Mouse (Mus musculus): ENCODE data around the gene Hoxa3.
A peak's percentile ranks its signal among the peaks of the same experiment; 100 is the strongest.

The Hoxa3 gene

DNA sequence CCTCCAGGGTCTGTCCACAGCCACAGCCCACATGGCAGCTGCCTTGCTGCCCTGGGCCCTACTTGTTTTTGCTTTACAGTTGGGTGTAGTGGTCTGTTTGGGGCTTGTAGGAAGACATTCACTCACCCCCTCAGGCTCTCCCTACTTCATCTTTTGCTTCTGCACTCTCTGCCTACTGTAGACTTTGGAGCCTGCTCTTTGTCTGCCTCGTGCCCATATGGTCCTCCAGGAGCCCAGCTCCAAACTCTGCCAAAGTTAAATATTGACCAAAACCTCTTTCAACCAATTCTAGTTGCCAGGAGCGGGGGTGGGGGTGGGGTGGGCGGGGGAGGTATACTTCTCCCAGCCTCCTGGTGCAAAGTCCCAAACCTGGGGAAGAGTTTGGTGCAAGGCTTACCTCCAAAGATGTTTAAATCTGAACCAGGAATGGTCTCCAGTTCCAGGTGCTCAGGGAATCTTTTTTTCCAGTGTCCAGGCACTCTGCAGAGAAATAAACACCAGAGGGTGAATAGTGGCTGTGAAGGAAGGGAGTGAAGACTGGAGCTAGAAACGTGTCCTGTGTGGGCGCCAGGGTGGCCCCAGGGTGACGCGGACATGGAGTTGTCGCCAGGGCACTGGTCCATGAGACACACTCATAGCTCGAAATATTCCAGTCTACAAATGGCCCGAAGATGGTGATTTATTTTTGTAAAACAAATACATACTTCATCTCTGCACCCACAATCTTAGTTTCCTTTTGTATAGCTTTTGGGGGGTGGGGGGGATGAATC lies 29.6 kb downstream of the Hoxa3 start:
- peak; percentile 75 for DNase-seq (ENCODE audit: low spot score)

DNA sequence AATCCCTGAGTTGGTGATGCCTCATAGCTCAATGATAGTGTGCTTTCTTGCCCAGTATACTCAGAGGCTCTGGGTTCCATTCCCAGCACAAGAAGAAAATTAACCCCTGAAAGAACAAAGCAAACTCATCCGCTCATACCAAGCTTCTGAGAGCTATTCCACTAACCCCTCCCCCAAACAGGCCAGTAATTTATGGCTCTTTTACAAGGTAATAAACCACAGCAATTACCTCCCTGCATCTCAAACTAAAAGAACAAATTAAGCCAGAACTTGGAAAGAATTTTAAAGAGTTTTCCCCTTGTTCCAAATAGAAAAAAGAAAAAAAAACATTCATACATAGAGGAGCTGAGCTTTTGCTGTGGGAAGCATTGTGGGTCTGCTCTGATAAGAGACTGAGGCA lies 30.3 kb downstream of the Hoxa3 start:
- no peak for DNase-seq (ENCODE audit: low spot score)

DNA sequence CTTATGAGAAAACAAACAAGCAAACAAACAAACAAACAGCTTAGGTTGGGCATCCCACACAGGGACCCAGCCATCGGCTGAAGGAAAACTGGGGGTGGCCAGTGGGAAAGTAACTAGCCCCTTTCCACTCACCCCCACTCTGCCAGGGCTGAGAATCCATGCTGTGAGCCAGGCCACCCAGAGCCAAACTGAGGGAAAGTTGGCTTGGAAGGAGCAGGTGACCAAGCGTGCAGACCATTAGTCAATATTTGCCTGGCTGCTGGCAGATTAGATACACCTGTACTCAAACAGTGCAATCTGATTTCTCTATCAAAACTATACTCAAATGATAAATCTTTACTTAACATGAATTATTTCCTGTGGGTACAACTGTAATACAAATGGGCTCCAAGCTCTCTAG lies 31.1 kb downstream of the Hoxa3 start:
- no peak for DNase-seq (ENCODE audit: low spot score)

DNA sequence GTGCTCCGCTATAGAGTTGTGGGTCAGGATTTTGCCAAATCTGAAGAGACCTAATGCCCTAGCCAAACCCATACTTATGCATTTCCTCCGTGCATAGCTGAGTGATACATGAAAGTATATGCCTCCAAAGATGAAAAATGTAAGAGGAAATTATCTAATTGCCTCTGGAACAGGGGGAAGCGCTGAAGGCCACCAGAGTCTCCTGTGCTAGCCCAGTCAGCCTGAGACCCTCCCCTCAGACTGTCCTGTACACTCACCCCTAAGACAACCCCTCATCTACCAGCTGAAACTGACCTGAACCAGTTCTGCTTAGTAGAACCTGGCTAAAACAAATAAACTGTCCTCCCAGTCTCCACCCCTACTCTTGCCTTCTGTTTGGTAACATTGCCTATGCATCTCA lies 32.4 kb downstream of the Hoxa3 start:
- DNase-seq (ENCODE audit: low spot score): no peak

DNA sequence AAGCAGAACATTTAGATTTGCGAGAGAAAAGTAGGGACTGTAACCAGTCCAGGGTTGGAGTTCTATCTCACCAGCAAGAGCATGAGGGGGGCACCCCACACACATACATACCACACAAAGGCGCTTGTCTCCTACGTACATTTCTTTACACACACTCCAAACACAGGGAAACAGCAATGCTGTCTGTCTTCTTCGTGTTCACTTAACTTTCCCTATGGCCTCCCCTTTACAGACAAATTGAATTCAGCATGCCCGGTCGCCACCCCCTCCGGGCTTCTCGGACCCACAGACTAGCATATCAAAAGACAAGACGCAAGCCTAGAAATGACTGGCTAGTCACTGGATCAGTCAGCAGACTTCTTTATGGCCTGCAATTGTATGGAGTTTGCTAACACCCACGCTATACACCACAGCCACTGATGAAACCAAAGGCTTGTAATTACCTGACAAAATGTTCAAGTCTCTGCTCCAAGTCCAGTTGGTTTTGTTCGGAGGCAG lies 32.9 kb downstream of the Hoxa3 start:
- DNase-seq (ENCODE audit: low spot score): no peak

DNA sequence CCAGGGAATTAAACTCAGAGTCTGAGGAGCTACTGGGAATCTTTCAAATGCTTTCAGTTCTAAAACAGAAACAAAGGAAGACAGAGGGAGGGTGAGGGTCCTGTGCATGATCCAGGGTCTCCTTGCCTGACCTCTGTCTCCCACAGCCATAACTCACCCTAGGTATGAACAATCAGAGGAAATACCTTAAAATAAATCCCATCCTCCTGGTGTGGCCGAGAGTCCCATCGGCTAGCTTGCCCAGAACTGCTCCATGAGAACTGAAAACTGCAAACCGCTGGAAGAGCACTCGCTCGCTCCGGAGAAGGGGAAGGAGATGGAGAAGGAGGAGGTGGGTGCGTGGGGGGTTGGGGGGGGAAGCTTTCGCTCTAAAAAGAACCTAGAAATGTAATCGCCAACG lies 33.4 kb downstream of the Hoxa3 start:
- no peak for DNase-seq (ENCODE audit: low spot score)

DNA sequence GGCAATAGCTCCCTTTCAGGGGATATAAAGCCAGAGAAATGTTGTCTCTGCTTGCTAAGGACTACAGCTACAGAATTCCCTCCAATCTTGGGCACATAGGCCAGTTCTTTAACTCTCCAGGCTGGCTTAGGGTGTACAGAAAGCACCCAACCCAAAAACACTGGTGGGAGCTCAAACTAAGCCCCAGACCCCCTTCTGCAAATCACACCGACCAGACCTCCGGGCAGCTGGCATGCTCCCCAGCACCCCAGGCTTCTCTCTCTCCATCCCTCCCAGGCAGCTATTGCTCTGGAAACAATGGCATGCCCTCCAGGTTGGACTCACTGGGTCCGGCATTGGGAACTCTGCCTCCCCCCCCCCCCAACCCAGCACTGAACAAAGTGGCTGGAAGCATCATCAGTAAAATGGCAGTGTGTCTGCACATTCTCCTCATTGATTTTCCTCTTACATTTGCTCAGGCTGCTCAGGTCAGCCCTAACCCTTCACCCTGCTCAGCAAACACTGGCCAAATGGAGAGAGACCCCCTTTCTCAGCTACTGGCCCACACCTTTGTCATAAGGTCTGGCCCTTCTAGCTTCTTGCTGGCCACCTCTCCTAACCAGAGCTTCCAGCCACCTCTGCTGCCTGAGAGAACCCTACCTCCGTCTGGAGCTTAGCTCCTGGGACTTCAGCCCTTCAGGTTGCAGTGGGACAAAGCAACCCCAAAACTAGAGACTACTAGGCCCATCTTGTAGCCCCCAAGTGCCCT lies 34.0 kb downstream of the Hoxa3 start:
- DNase-seq (ENCODE audit: low spot score): no peak

DNA sequence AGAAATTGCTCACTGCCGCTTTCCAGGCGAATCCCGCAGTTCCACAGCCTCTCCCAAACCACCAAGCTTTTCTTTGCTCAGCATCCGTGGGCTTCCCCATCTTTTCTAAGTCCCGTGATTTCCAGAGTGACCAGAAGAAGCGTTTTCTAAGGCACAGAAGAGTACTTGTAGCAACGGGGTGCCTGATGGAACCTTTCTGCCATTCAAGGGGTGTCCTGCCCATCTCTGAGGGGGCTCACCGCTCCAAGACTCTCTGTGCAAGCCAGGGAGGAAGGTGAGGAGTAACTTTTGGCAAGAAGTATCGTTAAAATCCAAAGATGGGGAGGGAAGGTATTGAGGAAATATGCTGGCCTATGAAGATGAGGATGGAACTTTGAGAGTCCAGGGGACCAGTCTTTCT lies 35.3 kb downstream of the Hoxa3 start:
- DNase-seq (ENCODE audit: low spot score): no peak

DNA sequence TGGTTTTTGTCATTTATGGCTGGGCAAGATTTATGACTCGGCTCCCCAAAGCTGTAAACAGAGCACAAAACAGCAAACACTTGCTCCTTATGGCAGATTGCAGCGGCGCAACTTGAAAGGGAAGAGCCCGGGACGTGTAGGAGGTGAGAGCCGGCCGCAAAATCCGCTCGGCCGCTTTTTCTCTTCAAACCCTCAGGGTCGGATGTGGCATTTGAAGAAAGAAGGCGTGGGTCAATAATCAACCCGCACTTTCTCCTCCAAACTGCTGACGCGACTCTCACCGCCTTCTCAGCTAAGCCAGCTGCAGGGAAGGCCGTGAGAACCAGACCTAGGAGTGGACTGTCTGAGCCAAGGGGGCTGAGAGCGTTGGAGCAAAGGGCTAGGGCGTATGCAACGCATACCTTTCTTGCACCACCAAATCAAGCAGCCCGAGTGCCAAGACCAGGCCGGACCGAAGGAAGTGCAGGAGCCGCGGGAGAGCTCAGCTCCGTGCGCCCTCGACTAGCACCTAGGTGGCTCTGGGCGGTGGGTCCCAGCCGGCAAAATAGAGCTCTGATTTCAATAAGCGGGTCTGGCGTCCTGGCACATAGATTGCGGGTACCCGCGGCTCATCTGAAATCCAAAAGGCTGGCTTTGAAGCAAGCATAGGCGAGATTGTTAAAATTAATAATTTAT lies 35.9 kb downstream of the Hoxa3 start, which contains the start of gene 5730596B20Rik:
Gene 5730596B20Rik (plus strand): TSS at position 438 of the 675 bp plus-strand sequence.
- DNase-seq (ENCODE audit: low spot score): peak; percentile 78

DNA sequence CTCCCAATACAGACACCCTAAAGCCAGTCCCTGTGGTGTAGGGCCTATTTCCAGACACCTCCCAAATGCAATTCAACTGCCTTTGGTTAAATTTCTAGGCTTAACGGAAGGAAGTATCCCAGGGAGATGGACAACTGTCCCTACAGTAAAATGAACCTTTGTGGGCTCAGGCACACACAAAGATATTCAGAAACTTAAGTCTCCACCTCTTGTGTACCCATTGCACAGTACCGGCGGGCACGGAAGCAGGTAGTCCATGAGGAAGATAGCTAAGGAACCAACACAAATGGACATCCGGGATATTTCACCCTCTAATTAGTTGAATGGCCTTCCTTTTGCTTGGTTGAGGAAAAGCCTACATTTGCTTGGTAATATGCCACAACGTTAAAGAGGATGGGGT lies 36.7 kb downstream of the Hoxa3 start:
- no peak for DNase-seq (ENCODE audit: low spot score)

DNA sequence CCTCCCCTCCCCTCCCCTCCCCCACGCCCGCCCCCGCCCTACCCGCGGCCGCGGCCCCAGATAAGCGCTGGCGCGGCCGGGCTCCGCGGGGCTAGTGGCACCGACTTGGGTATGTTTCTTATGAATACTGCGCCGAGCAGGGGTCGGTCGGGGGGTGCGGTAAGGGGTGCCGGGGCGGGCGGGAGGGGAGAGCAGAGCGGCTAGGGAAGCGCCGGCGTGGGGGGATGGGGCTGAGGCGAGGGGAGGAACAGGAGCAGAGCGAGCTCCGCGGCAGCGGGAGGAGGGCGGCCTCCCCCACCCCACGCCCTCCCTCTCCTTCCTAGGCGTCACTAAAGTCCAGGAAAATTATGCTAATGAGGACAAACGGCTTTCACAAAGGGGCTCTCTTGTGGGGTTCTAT lies 37.3 kb downstream of the Hoxa3 start:
- no peak for DNase-seq (ENCODE audit: low spot score)

DNA sequence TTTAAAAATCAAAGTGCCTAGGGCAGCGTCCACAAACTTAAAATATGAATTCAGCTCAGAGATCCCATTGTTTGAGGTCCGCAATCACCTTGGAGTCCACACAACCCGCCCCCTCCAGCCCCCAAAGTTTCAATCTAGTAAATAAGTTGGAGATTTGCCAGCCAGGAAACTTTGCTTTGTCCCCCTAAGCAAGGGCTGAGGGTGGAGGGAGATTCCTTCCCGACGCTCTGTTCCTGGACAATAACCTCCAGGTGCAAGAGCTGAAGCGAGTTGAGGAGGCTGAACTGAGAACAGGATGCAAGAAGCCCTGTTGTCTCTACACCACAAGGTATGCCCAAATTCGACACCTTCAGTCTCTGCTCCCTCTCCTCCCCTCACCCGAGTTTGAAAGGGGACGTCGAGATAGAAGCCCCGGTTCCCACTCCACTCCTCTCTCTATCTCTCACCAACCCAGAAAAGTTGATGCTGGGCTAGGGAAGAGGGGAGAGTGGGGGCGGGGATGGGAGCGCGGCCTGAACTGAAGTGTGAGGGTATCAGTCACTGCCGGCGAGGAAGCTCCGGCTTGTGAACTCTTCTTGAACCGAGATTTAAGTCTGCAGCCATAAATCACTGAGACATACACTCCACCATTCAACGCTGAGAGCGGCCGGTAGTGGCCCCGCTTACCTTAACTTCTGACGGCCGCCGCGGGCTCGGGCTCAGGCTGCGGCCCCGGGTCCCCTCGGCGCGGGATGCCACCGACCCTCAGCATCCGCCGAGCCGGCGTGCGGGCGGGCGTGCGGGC lies 38.0 kb downstream of the Hoxa3 start:
- peak; percentile 74 for DNase-seq (ENCODE audit: low spot score)

DNA sequence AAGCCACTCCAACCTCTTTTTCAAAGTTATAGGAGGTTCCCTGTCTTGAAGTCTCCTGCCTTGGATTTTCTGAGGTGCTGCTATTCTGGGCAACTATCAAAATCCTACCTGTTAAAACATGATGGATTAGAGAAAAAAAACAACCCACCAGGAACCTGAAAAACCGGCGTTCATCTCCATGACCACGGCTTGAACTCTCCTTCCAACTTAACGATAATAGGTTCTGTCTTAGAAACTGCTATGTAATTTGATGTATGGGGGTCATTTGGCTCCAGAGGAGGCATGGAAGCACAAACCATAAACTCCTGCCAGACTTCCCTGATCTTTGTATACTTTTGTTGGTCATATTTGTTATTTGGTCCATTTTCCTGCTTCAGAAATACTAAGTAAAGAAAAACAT lies 39.5 kb downstream of the Hoxa3 start:
- no peak for DNase-seq (ENCODE audit: low spot score)

DNA sequence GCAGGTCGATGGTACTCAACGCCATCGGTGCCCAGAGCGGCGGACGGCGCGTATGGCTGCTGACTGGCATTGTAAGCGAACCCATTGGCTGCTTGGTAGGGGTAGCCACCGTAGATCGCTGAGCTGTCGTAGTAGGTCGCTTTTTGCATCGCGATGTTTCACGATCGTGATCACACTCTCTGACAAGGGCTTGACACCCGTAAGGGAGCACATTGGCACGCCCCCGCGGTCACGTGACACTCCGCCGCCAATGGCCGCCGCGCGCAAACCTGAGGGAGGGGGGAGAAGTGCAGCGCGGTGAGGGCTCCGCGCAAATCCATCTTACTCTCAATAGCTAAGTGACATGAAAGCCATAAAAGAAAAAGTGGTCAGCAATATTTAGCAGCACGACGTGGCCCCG lies 40.6 kb downstream of the Hoxa3 start:
- DNase-seq (ENCODE audit: low spot score): peak; percentile 89

DNA sequence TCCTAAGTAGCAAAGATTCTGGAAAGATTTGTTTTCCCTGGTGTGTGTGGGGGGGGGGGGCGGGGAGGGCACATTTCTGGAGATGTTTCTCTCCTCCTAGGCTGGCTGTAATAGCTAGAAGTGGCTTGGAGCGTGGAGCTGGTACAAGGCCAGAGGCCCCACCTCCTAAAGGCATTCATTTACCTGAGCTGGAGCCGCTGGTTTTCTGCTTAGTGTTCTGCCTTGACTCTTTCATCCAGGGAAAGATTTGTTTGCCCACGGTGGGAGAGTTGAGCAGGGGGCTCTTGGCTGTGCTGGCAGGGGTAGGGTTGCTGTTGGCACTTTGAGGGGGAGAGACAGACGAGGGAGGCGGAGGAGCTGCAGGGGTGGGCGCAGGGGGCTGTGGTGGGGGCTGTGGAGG lies 41.2 kb downstream of the Hoxa3 start:
- DNase-seq (ENCODE audit: low spot score): peak; percentile 24

DNA sequence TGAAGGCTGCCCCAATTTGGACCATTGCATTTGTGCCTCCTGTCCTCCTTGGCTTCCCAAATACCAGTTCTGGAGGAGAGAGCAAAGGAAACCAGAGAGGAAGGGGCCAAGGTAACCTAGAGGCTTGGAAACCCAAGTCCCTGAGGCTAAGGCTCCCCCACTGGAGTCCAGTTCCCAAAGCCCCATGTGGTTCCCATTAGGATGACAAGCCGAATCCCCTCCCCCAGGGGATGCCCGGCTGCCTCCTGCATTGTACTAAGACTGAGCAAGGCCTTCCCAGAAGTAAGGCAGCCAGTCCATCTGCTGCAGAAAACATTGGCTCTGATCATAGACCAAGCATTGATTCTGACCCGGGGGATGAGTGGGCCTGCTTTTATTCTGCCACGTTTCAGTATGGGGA lies 41.8 kb downstream of the Hoxa3 start:
- peak; percentile 38 for DNase-seq (ENCODE audit: low spot score)

DNA sequence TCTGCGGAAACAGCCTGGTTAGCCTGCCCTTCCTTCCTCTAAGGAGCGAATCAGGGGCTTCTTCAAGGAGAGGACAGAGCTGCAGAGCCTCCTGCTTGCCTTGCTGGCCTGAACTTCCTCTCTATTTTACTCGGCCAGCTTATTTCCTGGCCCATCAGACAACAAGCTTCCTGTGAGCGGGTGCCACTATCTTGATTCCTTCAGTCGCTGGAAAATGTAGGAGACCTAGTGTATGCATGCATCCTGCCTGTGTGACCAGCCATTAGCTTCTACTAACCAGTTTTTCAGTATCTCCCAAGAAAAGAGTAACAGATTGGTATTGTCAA lies 42.3 kb downstream of the Hoxa3 start:
- DNase-seq (ENCODE audit: low spot score): no peak

DNA sequence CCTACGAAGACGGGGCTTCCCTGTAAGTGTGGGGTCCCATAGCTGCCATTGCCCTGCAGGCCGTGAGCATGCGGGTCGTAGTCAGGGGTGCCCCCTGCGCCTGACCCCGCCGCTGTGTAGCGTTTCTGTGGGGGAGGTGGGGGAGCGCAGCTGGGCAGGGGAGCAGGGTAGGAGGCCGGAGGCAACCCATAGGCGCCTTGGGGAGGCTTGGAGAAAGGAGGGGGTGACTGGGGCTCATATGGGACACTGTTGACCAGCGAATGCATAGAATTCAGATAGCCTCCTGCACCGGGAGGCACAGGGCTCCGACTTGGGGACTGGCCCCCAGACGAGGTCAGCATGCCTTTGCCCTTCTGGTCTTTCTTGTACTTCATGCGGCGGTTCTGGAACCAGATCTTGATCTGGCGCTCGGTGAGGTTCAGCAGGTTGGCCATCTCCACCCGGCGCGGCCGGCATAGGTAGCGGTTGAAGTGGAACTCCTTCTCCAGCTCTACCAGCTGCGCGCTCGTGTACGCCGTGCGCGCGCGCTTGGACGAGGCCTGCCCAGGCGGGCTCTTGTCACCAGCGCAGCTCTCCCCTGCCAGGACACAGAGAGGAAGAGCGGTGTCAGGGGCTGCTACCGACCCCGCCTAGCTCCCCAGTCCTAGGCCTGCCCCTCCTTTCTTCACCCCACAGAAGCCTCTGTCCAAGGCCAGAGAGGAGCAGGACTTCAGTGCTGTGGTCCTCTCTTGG lies 42.8 kb downstream of the Hoxa3 start:
- DNase-seq (ENCODE audit: low spot score): peak; percentile 32

DNA sequence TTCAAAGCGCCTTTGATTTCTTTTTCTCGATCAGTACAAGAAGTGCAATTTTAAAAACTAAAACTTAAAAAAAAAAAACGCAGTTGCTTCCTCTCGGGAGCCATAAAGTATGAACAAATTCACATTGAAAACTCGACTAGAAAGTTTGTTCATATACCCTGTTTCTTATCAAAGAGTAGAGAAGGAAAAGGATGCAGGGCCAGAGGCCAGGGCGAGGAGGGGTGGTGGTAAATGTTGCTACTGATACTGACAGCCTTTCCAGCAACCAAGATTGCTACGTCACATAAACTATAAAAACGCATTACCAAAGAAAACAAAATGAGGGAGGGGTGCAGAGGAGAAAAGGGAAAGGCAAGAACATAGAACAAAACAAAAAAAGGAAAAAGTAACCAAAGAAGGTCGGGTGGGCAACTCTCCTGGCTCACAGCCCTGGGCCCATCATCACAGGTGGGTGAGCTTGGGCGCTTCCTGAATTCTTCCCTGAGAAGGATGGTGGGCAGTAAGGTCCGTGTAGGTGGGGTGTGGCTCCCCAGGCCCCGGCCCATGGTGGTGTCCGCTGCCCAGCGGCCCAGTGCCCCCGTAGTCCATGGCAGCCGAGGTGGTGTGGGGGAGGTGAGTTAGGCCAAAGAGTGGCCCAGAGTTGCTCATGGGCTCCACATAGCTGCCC lies 43.5 kb downstream of the Hoxa3 start:
- peak; percentile 20 for DNase-seq (ENCODE audit: low spot score)

DNA sequence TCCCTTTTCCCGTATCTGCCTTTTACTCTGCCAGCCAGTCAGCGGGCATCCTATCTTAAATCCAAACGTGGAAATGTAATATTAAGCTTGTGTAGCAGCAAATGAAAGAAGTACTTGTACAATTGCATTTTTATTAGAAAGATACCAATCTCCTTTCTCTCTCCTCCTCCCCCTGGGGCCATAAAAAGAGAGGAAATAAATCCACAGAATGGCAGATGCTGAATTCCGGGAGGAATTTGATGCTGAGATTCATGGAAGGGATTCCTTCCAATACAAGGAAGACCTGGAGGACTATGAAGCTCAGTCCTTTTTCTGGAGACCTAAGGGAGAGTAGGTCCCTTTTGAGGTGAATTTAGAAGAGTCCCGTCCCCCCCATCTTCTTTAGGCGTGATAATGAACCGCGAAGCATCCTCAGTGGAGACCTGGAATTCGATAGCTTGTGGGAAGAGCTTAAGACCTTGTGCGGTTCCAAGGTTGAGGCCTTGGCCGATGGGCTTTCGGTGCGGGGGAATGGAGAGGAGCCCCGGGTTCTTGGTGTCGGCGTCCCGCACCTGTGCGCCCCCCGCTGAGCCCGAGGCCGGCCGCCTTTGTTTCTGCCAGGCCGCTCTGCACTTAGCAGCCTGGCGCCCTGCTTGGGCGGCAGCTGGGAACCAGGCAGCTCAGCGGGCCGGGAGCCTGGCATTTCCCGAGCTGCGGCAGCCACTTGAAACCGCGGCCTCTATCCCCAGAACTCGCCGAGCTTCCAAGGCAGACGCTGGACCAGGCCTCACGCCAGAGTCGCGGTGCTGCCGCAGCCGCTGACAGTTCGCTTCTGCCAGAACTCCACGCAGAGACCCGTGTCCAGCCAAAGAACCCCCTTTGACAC lies 44.7 kb downstream of the Hoxa3 start:
- peak; percentile 20 for DNase-seq (ENCODE audit: low spot score)

Measured in yolk sac, embryonic 10.5 days (tissue).